Mouse (Mus musculus): ENCODE measurements around the gene Cldn10.
"Not testable (repeated sequence)": the region's sequence is repeated elsewhere in the genome, so short reads cannot be mapped to it uniquely, and the experiment has no call there.

The Cldn10 gene

GRCm38 (mm10) chr14:118787621-118788020, at the start of gene Cldn10:
Gene Cldn10 (plus strand): TSS chr14:118787908.
- no peak for DNase-seq (ENCODE audit: low spot score in 2 of 2)

GRCm38 (mm10) chr14:118741780-118742179, 45.9 kb upstream of the Cldn10 start:
- DNase-seq (ENCODE audit: low spot score in 2 of 2), result no peak

GRCm38 (mm10) chr14:118742862-118743261, 44.8 kb upstream of the Cldn10 start:
- DNase-seq (ENCODE audit: low spot score in 2 of 2), result no peak

GRCm38 (mm10) chr14:118749068-118749467, 38.6 kb upstream of the Cldn10 start:
- no peak for DNase-seq (ENCODE audit: low spot score in 2 of 2)

GRCm38 (mm10) chr14:118749715-118750114, 38.0 kb upstream of the Cldn10 start:
- DNase-seq (ENCODE audit: low spot score in 2 of 2), result no peak

- peak in 1 of 2 experiments; percentile 35 for DNase-seq (ENCODE audit: low spot score in 2 of 2)
Observed at GRCm38 (mm10) chr14:118750505-118751192, 37.1 kb upstream of the Cldn10 start.

- DNase-seq (ENCODE audit: low spot score in 2 of 2), result no peak
Observed at GRCm38 (mm10) chr14:118751193-118751753, 36.4 kb upstream of the Cldn10 start.

GRCm38 (mm10) chr14:118756015-118756414, 31.7 kb upstream of the Cldn10 start:
- no peak for DNase-seq (ENCODE audit: low spot score in 2 of 2)

GRCm38 (mm10) chr14:118756566-118756965, 31.1 kb upstream of the Cldn10 start:
- no peak for DNase-seq (ENCODE audit: low spot score in 2 of 2)

GRCm38 (mm10) chr14:118763362-118763761, 24.3 kb upstream of the Cldn10 start:
- DNase-seq (ENCODE audit: low spot score in 2 of 2), result not testable (repeated sequence)

- DNase-seq (ENCODE audit: low spot score in 2 of 2), result no peak
Observed at GRCm38 (mm10) chr14:118763917-118764495, 23.7 kb upstream of the Cldn10 start.

GRCm38 (mm10) chr14:118765306-118765705, 22.4 kb upstream of the Cldn10 start:
- no peak for DNase-seq (ENCODE audit: low spot score in 2 of 2)

- no peak for DNase-seq (ENCODE audit: low spot score in 2 of 2)
Observed at GRCm38 (mm10) chr14:118765951-118766350, 21.8 kb upstream of the Cldn10 start.

- no peak for DNase-seq (ENCODE audit: low spot score in 2 of 2)
Observed at GRCm38 (mm10) chr14:118766368-118766767, 21.3 kb upstream of the Cldn10 start.

GRCm38 (mm10) chr14:118767673-118768353, 19.9 kb upstream of the Cldn10 start:
- peak; percentile 56 to 86 for DNase-seq (ENCODE audit: low spot score in 2 of 2)

- no peak for DNase-seq (ENCODE audit: low spot score in 2 of 2)
Observed at GRCm38 (mm10) chr14:118768354-118768713, 19.4 kb upstream of the Cldn10 start.

GRCm38 (mm10) chr14:118773668-118774067, 14.0 kb upstream of the Cldn10 start:
- DNase-seq (ENCODE audit: low spot score in 2 of 2), result no peak

- no peak for DNase-seq (ENCODE audit: low spot score in 2 of 2)
Observed at GRCm38 (mm10) chr14:118774507-118775428, 12.9 kb upstream of the Cldn10 start.

- no peak for DNase-seq (ENCODE audit: low spot score in 2 of 2)
Observed at GRCm38 (mm10) chr14:118775554-118775953, 12.2 kb upstream of the Cldn10 start.

- no peak for DNase-seq (ENCODE audit: low spot score in 2 of 2)
Observed at GRCm38 (mm10) chr14:118776372-118776771, 11.3 kb upstream of the Cldn10 start.

- DNase-seq (ENCODE audit: low spot score in 2 of 2), result no peak
Observed at GRCm38 (mm10) chr14:118777478-118777877, 10.2 kb upstream of the Cldn10 start.

GRCm38 (mm10) chr14:118781601-118782000, 6.1 kb upstream of the Cldn10 start:
- DNase-seq (ENCODE audit: low spot score in 2 of 2), result no peak
